Mouse (Mus musculus) liver, embryonic 14.5 days (tissue): ENCODE measurements around the gene Nfia.

Experiments used
- CTCF ChIP-seq: IDR thresholded peaks from 2 replicates; pipeline ENCODE4 v1.5.1; 2016; ENCODE audit warnings: antibody characterized with exemption, low read depth, control low read depth
- EP300 ChIP-seq: IDR thresholded peaks from 2 replicates; pipeline ENCODE4 v1.6.1; 2016; ENCODE audit warnings: antibody characterized with exemption, low read depth

- TF ChIP-seq EP300 (no peak), CTCF (no peak)
Measured at GRCm38 (mm10) chr4:97837724-97838123, 65.2 kb downstream of the Nfia start.
